Mouse (Mus musculus): ENCODE measurements around the gene Lcn12. TPM values are rescaled to one million over a fixed set of nuclear protein-coding genes. Genes with fewer than 3 reads are reported as not detected.

The Lcn12 gene
- not detected in 2 replicates for polyA plus RNA-seq (2012)

GRCm38 (mm10) chr2:25493476-25493961, at the start of gene Lcn12:
Gene Lcn12, minus strand, starts transcription at chr2:25493911.
- TF ChIP-seq GATA1 (IDR thresholded peaks at IDR 0.05; ENCODE audit: low read length), result no peak

DNA sequence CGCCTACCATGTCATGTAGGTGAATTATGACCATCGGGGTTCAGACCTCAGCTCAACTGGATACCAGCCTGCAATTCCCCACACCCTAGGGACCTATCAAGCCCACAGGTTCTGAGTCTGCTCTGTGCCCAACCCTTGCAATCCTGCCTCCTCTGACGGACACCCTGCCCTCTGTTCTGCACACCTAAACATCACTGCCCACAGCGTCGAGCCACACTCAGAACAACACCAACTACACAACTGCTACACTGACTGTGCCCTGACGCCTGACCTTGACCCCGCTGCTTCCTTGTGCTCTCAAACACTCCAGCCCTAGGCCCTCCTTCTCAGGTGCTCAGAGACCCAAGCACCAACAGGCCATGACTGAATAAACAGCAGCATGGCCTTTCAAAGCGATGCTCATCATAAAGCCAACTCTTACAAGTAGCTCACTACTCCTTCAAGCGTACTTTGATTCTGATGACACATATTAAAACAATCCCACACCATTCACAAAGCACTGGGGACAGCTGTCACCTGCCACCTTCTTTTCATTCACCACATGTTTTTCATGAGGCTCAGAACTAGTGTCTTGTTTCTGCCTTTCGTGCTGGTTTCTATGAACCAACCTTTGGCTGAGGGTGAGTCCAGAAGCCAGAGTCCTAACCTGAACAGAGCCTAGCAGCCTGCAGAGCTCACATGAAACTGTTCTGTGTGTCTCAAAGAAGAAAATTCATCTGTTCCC, 48.1 kb upstream of the Lcn12 start:
- TF ChIP-seq GATA1 (IDR thresholded peaks at IDR 0.05; ENCODE audit: low read length), result no peak

DNA sequence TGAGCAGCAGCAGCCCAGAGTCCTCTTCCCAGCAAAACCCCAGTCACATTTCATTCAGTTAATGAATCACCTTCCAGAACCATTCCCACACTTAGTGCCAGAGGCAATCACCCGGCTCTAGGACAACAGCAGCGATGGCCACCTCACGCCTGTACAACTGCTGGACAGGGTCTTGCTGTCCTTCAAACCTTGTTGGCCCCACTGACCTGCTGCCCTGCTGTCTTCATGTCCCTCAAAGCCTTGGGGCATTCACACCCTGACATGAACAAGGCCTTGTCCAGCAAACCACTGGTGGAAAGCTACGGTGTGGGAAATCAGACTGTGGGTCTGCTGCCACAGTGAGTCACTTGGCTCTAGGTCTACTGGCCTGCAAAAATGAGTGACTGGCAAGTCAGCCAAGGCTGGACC, 46.8 kb upstream of the Lcn12 start:
- TF ChIP-seq GATA1 (IDR thresholded peaks at IDR 0.05; ENCODE audit: low read length), result no peak

DNA sequence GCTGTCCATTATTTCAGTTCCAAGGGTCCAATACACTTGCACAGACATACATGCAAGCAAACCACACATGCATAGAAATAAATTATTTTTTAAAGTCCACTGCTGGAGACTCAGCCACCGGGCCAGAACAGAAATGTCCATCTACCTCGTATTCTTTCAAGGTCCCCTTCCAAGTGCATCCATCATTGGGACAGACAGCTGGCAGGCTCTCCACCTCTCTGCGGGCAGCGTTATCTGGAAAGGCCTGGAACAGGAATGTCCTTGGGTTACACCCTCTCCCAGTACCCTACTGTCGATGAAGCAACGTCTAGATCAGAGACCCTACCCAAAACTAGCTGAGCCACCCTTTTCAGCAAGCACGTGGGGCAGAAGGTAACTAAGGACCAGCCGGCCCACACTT, 42.8 kb upstream of the Lcn12 start:
- TF ChIP-seq GATA1 (IDR thresholded peaks at IDR 0.05; ENCODE audit: low read length), result no peak

DNA sequence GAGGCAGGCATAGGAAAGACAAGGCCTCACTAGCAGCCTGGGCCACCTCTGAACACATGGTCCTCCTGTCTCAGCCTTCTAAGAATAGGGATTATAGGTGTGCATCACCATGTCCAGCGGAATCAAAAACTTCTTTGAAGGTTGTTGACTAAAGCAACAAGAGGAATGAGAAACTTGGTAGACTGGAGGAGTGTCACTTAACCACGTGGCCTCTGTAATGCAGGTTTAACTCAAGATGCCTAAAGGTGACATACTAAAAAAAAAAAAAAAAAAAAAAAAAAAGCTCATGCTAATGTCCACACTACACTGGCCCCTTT, 41.1 kb upstream of the Lcn12 start:
- TF ChIP-seq GATA1 (IDR thresholded peaks at IDR 0.05; ENCODE audit: low read length), result no peak

DNA sequence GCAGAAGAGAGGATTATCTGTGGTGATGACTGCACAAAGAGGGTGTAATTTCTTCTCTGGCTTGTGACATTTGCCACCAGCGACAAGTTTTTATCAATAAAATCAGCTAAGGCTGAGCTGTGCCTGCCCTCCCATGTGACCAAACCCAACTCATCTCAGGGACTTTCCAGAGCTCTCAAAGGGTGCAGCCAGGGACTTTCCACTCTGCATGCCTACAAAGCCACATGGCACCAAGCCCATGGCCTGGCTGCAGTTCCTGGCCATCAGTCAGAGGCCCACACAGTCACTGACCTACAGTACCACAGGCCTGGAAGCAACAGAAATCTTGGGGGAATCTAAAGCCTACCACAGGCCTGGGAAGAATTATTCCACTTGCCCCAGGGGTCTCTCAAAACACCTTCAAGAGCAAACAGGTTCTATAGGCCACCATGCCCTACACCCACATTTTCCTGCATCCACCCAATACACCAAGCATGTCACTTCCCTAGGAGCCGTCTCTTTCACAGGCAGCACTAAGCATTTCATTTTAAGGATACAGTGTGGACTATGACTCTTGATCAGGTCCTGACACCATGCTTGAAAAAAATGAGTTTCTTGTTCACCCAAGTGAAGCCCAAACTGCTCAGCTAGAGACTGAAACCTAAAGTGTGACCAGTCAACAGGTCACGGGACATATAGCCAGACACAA, 40.6 kb upstream of the Lcn12 start:
- TF ChIP-seq GATA1 (IDR thresholded peaks at IDR 0.05; ENCODE audit: low read length), result no peak

- TF ChIP-seq GATA1 (IDR thresholded peaks at IDR 0.05; ENCODE audit: low read length), result no peak
These were observed 40.0 kb upstream of the Lcn12 start for GRCm38 (mm10) chr2:25533707-25534106.

GRCm38 (mm10) chr2:25526510-25527302, 33.0 kb upstream of the Lcn12 start:
- no peak for TF ChIP-seq GATA1 (IDR thresholded peaks at IDR 0.05; ENCODE audit: low read length)

DNA sequence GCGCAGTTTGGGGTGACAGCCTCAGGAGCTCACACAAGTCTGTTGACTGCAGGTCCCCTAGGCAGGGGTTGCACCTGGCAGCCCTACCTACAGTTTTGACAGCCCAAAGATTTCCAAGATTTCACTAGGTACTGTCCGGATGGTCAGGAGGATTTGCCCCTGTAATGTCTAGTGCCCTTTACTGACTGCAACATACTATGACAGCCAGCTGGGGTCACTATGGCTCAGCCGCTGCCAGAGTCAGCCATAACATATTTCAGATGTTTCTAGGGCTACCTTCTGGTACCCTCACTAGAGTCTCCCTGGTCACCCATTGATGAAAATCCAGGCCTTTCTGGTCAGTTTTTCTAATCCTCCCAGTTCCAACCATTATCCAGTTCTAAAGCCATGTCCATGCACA, 16.2 kb upstream of the Lcn12 start:
- TF ChIP-seq GATA1 (IDR thresholded peaks at IDR 0.05; ENCODE audit: low read length), result no peak

DNA sequence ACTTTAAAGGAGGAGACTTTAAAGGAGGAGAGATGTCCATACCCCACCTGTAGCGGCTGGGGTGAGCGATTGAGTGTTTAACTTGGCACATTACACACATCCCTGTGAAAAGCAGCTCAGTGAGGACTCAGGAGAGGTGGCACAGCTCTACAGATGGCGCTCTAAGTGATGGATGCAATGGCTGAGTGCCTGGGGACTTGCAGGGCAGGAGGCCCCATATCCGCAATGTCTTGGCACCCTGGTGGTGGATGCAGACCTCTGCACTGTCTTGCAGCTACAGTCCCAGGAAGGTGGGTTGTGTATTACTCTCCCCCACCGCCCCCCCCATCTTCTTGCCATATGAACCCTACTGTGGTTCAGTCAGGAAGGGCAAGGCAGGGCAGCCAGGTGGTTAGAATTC, 13.3 kb upstream of the Lcn12 start:
- TF ChIP-seq GATA1 (IDR thresholded peaks at IDR 0.05; ENCODE audit: low read length), result no peak

- no peak for TF ChIP-seq GATA1 (IDR thresholded peaks at IDR 0.05; ENCODE audit: low read length)
These were observed 12.1 kb upstream of the Lcn12 start for GRCm38 (mm10) chr2:25505860-25506259.

GRCm38 (mm10) chr2:25505000-25505399, 11.3 kb upstream of the Lcn12 start:
- TF ChIP-seq GATA1 (IDR thresholded peaks at IDR 0.05; ENCODE audit: low read length), result no peak

- TF ChIP-seq GATA1 (IDR thresholded peaks at IDR 0.05; ENCODE audit: low read length), result no peak
These were observed 10.8 kb upstream of the Lcn12 start for GRCm38 (mm10) chr2:25504538-25504937.

DNA sequence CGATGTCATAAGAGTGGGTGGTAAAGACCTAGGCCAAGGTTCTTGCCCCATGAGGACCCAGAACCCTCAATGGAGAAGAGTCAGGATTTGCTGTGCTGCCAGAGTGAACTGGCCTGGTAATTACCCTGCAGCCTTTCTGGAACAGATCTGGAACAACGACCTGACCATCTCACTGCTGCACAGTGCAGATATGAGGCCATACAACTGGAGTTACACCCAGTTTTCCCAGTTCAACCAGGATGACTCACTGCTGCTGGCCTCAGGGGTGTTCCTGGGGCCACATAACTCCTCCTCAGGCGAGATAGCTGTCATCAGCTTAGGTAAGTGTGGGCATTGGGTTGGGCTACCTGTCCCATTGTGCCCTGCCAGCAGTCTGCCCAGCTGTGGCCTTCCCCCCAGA, 9.0 kb upstream of the Lcn12 start:
- no peak for TF ChIP-seq GATA1 (IDR thresholded peaks at IDR 0.05; ENCODE audit: low read length)

DNA sequence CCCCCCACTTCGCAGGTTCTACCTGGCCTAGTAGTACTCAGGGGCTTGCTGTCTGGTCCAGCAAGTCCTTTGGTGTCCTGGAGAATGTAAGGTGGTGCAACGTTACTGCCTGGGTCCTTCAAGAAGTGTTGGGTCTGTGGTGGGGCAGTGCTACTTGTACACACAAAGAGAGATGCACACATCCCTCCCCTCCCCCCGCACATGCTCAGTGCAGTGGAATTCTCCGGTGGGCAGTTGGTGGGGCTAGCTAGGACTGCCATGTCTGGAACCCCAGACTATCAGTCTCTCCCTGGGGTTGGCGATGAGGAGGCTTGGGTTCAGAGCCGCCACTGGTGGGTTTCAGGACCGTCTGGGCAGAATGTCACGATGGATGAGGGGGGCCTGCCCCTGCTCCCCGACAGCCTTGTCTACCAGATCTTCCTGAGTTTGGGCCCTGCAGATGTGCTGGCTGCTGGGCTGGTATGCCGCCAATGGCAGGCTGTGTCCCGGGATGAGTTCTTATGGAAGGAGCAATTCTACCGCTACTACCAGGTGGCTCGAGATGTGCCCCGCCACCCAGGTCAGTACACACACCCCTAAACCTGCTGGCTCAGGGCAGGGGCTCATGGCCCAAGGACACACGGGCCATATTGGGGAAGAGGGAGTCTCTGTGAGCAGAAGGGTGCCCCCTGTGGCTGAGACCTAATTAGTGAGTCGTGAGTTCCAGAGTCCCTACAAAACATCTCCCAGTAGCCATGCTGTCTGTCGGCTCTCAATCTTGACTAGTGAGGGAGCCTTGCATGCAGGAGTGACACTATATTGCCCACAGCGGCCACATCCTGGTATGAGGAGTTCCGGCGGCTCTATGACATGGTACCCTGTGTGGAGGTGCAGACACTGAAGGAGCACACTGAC, 8.1 kb upstream of the Lcn12 start, which contains the start of gene C8g:
C8g (minus strand) TSS at position 127 of the 894 bp plus-strand sequence.
- TF ChIP-seq GATA1 (IDR thresholded peaks at IDR 0.05; ENCODE audit: low read length), result no peak
